Mouse (Mus musculus) stomach, postnatal 0 days (tissue): ENCODE data around the gene Pnmt. TPM values are rescaled to one million over a fixed set of nuclear protein-coding genes. Genes with fewer than 3 reads are reported as not detected.
A peak's percentile ranks its signal among the peaks of the same experiment; 100 is the strongest.

Experiments used
- ATAC-seq: fragments of 200-750 bp; cut with Nextera tagmentation; 2 replicates; pipeline ENCODE4 v1.8.0; 2017; ENCODE audit not compliant: low FRiP score, low TSS enrichment
- DNase-seq: peaks from one replicate; pipeline ENCODE4 v3.0.0-alpha.2; 2016; ENCODE audit warnings: low spot score
- H3K27ac ChIP-seq: fragments of 300-500 bp; sonication (generic); replicated peaks from 2 replicates; pipeline ENCODE4 v1.5.1; 2014; ENCODE audit warnings: mild to moderate bottlenecking, control low read depth
- H3K27me3 ChIP-seq: fragments of 300-500 bp; sonication (generic); 2 replicates; pipeline ENCODE4 v1.6.1; 2014; ENCODE audit warnings: low read length; ENCODE audit not compliant: control insufficient read depth, insufficient read depth
- H3K36me3 ChIP-seq: fragments of 300-500 bp; sonication (generic); 2 replicates; pipeline ENCODE4 v1.6.1; 2014; ENCODE audit warnings: low read length, mixed read lengths; ENCODE audit not compliant: control insufficient read depth, insufficient read depth
- H3K4me1 ChIP-seq: fragments of 300-500 bp; sonication (generic); replicated peaks from 2 replicates; pipeline ENCODE4 v1.6.1; 2014; ENCODE audit warnings: antibody characterized with exemption; ENCODE audit not compliant: control insufficient read depth, insufficient read depth
- H3K4me2 ChIP-seq: fragments of 300-500 bp; sonication (generic); replicated peaks from 2 replicates; pipeline ENCODE4 v1.6.1; 2014; ENCODE audit warnings: low read depth, mild to moderate bottlenecking, control low read depth, moderate library complexity
- H3K4me3 ChIP-seq: fragments of 300-500 bp; sonication (generic); 2 replicates; pipeline ENCODE4 v1.5.1; 2014; ENCODE audit warnings: low read depth, low read length, control low read depth
- H3K9ac ChIP-seq: fragments of 300-500 bp; sonication (generic); 2 replicates; pipeline ENCODE4 v1.6.1; 2014; ENCODE audit warnings: mild to moderate bottlenecking, low read length, control low read depth, mixed read lengths
- H3K9me3 ChIP-seq: fragments of 300-500 bp; sonication (generic); 2 replicates; pipeline ENCODE4 v1.6.1; 2016; ENCODE audit warnings: low read length; ENCODE audit not compliant: control insufficient read depth
- CTCF ChIP-seq: IDR thresholded peaks from 2 replicates; pipeline ENCODE4 v1.5.1; 2016; ENCODE audit warnings: antibody characterized with exemption, low read depth, mild to moderate bottlenecking, moderate library complexity
- EP300 ChIP-seq: optimal IDR thresholded peaks from 2 replicates; pipeline ENCODE3; 2016; ENCODE audit warnings: antibody characterized with exemption
- WGBS: fragments of 180-500 bp; shearing (Covaris S2); extraction: QIAGEN DNeasy Blood & Tissue Kit; methylation state at CpG from one replicate; pipeline ENCODE4 v1.1.7; 2014; 5-methylcytosine and 5-hydroxymethylcytosine counted together
- polyA plus RNA-seq: library from polyadenylated mRNA; unstranded; fragments of >200 nt; fragmentation: Nextera tagmentation; extraction: Ambion mirVana; gene quantifications from 2 replicates; pipeline ENCODE4 v1.2.1, GENCODE M21; 2015

Pnmt gene
- polyA plus RNA-seq, 1 experiment from 2014 or later: not detected

GRCm38 (mm10) chr11:98348083-98348961 is 37.9 kb upstream of the Pnmt start, which contains the start of gene Ppp1r1b:
Ppp1r1b (plus strand) TSS chr11:98348404.
- TF ChIP-seq EP300 (no peak), CTCF (no peak)
- peaks cover 3% of the 10 kb centered on the region; the same call in 1 of the 2 replicates for H3K27me3 ChIP-seq
- peak; percentile 63 for DNase-seq
- peak; percentile 27; the same call in 1 of the 2 replicates for ATAC-seq
- H3K4me1 ChIP-seq: peaks cover 4% of the 10 kb centered on the region; the same call in 1 of the 2 replicates
- peak within 1 kb of the TSS; percentile 58 for H3K9ac ChIP-seq
- peak within 1 kb of the TSS; percentile 93 for H3K4me2 ChIP-seq
- no peak within 1 kb of the TSS; the same call in 1 of the 2 replicates for H3K27ac ChIP-seq
- H3K4me3 ChIP-seq: peak within 1 kb of the TSS; percentile 51
- no peaks in the 10 kb centered on the region for H3K9me3 ChIP-seq
- H3K36me3 ChIP-seq: no peaks in the 10 kb centered on the region
- under 1% methylated on average over 55 of the region's 55 CpGs for WGBS

GRCm38 (mm10) chr11:98349308-98349707 is 36.9 kb upstream of the Pnmt start:
- H3K27ac ChIP-seq: no peak overlapping the region

GRCm38 (mm10) chr11:98352272-98352990 is 33.8 kb upstream of the Pnmt start:
- no peak overlapping the region for H3K4me3 ChIP-seq
- peaks cover 8% of the 10 kb centered on the region for H3K4me1 ChIP-seq
- DNase-seq (peak; percentile 61), ATAC-seq (no peak)
- no peak overlapping the region for H3K27ac ChIP-seq
- TF ChIP-seq EP300 (no peak), CTCF (no peak)
- H3K9ac ChIP-seq: no peak overlapping the region
- no peaks in the 10 kb centered on the region for H3K9me3 ChIP-seq
- H3K4me2 ChIP-seq: no peak overlapping the region
- no peaks in the 10 kb centered on the region for H3K36me3 ChIP-seq
- peaks cover 3% of the 10 kb centered on the region; the same call in 1 of the 2 replicates for H3K27me3 ChIP-seq
- WGBS: 68% methylated on average over 18 of the region's 18 CpGs

More at GRCm38 (mm10) chr11:98349308-98349707, 36.9 kb upstream of the Pnmt start:
- DNase-seq: no peak
- no peaks in the 10 kb centered on the region for H3K9me3 ChIP-seq
- H3K4me3 ChIP-seq: peak overlapping the region; percentile 51; the same call in 1 of the 2 replicates
- no peak overlapping the region for H3K9ac ChIP-seq
- peak overlapping the region; percentile 93; the same call in 1 of the 2 replicates for H3K4me2 ChIP-seq
- no peaks in the 10 kb centered on the region for H3K36me3 ChIP-seq
- H3K27me3 ChIP-seq: peaks cover 3% of the 10 kb centered on the region; the same call in 1 of the 2 replicates
- peaks cover 4% of the 10 kb centered on the region; the same call in 1 of the 2 replicates for H3K4me1 ChIP-seq
- 22% methylated on average over 9 of the region's 9 CpGs for WGBS
- TF ChIP-seq CTCF (no peak), EP300 (no peak)
- no peak for ATAC-seq

- Histone ChIP-seq H3K9ac (no peak overlapping the region), H3K4me3 (no peak overlapping the region), H3K36me3 (no peaks in the 10 kb centered on the region), H3K27ac (no peak overlapping the region), H3K9me3 (no peaks in the 10 kb centered on the region), H3K27me3 (peaks cover 3% of the 10 kb centered on the region; the same call in 1 of the 2 replicates), H3K4me1 (peaks cover 4% of the 10 kb centered on the region; the same call in 1 of the 2 replicates), H3K4me2 (no peak overlapping the region)
- peak; percentile 59 for DNase-seq
- TF ChIP-seq EP300 (no peak), CTCF (no peak)
- 43% methylated on average over 8 of the region's 8 CpGs for WGBS
- no peak for ATAC-seq
Observed at GRCm38 (mm10) chr11:98353651-98354211, 32.5 kb upstream of the Pnmt start.

- H3K36me3 ChIP-seq: no peaks in the 10 kb centered on the region
- TF ChIP-seq CTCF: no peak
- TF ChIP-seq EP300: no peak
- no peak overlapping the region for H3K27ac ChIP-seq
- peaks cover 3% of the 10 kb centered on the region; the same call in 1 of the 2 replicates for H3K27me3 ChIP-seq
- H3K4me2 ChIP-seq: no peak overlapping the region
- WGBS: 70% methylated on average over 14 of the region's 14 CpGs
- H3K4me3 ChIP-seq: no peak overlapping the region
- H3K9me3 ChIP-seq: no peaks in the 10 kb centered on the region
- peaks cover 7% of the 10 kb centered on the region for H3K4me1 ChIP-seq
- H3K9ac ChIP-seq: no peak overlapping the region
- no peak for DNase-seq
- no peak for ATAC-seq
Observed at GRCm38 (mm10) chr11:98354445-98354844, 31.8 kb upstream of the Pnmt start.
